Mouse (Mus musculus) small intestine, adult 2 months (tissue): Measurements from ENCODE around the gene Bcl9.

Source experiments
- CTCF ChIP-seq: fragments of 200-500 bp; IDR thresholded peaks from 2 replicates; pipeline ENCODE4 v1.5.1; 2012; ENCODE audit warnings: low read depth, mild to moderate bottlenecking, control low read depth, inconsistent platforms, low read length, moderate library complexity, mixed read lengths; ENCODE audit not compliant: insufficient replicate concordance, insufficient read length; ENCODE audit errors: extremely low read depth
- POLR2A ChIP-seq: fragments of 200-500 bp; IDR thresholded peaks from 2 replicates; pipeline ENCODE4 v1.6.1; 2012; ENCODE audit warnings: low read depth, mild to moderate bottlenecking, control low read depth, inconsistent platforms, low read length, moderate library complexity

DNA sequence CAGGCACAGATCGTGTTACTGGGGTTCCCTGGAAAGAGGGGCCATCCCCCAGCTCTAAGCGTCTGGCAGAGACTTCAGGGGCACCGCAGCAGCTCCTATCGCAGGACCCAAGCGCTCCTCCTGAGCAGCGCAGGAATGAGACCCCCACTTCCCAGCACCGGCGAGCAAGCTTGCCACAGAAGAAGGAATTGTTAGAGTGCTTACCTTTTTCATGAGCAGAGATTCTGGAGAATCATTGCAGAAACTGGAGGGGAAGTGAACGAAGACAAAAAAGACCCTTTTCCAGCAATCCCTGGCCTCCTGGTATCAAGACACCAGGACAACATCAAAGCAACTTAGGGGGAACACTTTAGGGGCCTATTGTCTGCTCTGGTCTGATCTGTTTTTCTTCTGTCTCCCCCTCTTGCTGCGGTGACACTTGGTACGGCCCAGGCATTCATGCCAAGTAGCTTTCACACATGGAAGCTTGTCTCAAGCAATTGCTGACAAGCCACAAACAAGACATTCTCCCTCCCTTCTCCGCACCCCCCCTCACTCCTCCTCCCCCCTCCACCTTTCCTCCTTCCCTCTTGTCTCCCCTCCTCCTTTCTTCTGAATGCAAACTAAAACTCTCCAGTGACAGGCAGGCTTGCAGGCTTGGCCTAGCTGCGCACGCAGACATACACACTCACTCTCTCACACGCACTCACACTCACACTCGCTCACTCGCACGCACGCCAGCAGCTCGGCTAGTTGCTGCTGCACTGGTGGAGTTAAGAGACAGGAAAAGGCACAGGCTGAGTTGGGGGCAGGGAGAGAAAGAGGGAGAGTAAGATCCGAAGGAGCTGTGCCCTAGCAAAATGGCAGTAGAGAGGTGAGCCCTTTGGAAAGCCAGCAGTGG lies at the start of gene Bcl9:
- TF ChIP-seq POLR2A (no peak), CTCF (no peak)
